Mouse (Mus musculus) embryonic stem cell, embryonic (primary cell): ENCODE results near the gene Lsamp.

ENCODE experiments used
- CTCF ChIA-PET, 4 experiments: fragments of 300-600 bp in 2 of 4; fragments of 350-600 bp in 2 of 4; sonication (Branson Sonifier 250); formaldehyde crosslinking; loops; one replicate each; lab custom pipeline; 2022; ENCODE audit warnings: inconsistent platforms in 2 of 4; lab: Charles Lee
- POLR2A ChIA-PET, 4 experiments: fragments of 300-600 bp in 2 of 4; fragments of 350-600 bp in 2 of 4; sonication (Branson Sonifier 250); formaldehyde crosslinking; loops; one replicate each; lab custom pipeline; 2022; ENCODE audit warnings: antibody characterized with exemption in 4 of 4, inconsistent platforms in 1 of 4; lab: Charles Lee

Gene Lsamp

DNA sequence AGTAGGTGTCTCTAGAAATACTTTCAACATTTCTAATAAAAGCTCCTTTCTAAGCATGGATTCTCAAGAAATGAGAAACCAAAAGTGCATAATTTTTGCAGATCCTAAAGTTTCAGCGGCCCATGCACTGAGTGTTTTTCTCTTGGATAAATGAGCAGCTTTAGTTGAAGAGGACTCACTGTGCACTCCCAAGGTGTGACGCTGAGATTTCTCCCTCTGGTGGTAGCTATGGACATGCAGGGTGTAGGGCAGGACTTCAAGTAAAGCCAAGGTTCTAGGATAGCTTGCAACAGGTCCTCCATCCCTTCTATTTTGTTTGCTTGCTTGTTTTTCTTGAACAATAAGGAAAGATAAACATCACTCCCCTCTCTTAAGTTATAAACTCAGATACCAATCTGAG is 1558.5 kb downstream of the Lsamp start:
- POLR2A ChIA-PET = no interaction called here
- CTCF ChIA-PET = interaction anchor here in 2 of 4 experiments (0.6 to 0.7 kb wide), 3 partner anchors 10 to 281 kb away, joined by 3 to 8 read pairs (median 3); no protein-coding TSS in a partner anchor

DNA sequence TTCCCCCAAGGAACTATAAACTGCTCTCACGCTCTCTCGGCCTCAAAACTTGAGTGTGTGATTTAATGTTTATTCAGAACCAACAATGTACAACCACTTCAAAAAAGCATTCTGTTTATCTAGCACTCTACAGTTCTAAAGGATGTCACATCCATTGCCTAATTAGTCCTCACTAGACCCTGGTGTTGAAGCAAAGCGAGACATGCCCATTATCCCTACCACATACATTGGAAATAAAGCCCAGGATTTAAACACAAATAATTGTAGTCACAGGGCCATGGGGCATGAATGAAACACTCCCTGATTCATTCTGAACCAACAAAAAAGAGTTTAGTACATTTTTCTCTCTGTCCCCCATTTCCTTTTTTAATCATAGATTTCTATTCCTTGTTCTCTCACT is 1567.0 kb downstream of the Lsamp start:
- ChIA-PET CTCF (no interaction called here), POLR2A (no interaction called here)

DNA sequence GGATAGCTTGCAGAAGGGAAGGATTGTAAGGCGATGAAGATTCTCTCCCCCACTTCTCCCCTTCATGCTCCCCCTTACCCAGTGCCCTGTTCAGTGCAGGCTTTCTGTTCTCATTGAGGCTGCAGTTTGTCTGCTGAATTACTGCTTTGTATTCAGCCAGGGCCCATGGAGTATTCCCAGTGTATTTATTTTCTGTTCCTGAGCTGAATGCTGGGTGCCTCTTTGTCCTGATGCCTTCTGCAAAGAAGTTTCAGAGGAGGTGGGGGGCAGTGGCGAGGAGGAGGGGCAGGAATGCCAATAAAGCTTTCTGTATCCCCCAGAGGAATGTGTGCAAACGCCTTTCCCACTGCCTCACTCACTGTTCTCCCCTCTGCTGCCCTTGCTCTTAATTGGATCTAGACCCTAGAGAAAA is 1567.7 kb downstream of the Lsamp start:
- CTCF ChIA-PET = no interaction called here

DNA sequence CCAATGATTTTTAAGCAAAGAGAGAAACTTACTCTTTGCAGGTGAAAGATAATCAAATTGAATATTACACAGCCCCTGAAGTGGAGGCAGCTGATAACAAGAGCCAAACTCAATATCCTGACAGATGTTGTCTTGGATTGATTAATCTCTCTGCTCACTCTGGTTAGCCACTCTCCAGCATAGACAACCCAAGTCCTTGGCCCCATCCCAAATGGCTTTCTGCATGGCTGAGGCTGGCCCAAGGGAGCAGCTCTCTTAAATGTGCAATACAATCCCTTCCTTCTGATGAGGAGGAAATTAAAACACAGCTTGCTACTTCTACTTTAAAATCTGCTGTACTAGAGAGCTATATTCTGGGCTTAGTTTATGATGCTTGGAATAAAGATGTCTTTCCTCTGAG is 1572.9 kb downstream of the Lsamp start:
- POLR2A ChIA-PET = no interaction called here
- CTCF ChIA-PET = no interaction called here

More for the DNA sequence above, 1567.7 kb downstream of the Lsamp start:
- POLR2A ChIA-PET = no interaction called here

DNA sequence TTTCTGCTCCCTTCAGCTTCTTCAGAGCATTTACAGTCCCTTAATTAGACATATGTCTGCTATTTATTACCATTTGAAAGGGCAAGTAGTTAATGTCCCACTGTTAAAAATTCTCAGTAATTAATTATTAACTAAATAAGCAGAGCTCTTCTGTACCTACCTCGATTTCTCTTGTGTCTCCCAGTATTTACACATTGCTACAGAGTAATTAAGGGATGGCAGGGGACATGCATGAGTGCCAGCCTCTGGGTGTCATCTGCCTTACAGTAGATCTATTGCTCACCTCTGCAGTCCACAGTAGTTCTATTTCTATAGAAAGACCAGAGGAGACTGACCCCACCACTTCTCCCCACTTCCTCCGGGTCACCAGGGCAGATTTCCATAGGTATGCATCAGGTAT is 1581.1 kb downstream of the Lsamp start:
- CTCF ChIA-PET = no interaction called here
- POLR2A ChIA-PET = no interaction called here

DNA sequence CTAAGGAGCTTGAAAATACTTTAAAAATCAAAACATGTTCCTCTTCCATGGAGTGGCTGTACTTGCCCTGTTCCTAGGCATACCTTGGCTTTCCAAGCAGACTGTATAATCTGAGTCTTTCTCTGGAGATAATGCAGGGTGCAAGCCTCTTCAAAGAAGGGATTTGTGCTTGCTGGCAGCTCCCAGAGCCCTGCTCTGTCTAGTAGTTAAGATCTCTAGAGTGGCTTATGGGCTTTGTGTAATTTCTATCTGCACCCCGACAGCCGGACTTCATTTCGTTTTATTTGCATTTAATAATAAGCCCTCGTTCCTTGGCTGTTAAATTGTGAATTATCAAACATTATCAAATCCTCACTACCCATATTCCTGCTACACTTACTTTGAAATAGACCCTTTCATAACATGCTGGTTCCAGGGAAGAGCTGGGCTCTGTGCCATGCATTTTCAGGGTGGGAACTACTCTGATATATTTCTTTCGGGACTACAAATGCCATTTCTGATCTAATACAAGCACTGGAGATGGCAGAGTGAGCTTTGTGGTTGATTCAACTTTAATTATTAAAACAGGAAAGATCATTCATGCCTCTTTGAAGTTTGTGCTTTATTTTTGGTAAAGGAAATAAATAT is 1604.6 kb downstream of the Lsamp start:
- ChIA-PET CTCF (no interaction called here), POLR2A (no interaction called here)

DNA sequence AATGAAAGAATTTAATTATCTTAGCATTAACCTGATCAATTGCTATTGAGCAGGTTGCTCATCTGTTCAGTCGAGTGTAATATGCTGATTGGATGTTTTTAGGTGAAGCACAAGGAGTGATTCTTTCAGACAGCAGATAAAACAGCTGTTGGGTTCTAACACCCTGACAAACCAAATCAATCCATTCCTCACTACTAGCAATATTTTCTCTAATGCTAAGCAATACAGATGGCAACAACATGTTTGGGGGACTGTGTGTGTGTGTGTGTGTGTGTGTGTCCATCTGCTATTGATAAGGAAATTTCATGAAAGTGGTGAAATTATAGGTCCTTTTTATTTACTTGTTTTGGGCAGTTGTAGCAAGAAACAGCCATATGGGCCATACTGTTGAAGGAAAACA is 1628.1 kb downstream of the Lsamp start:
- POLR2A ChIA-PET = no interaction called here
- CTCF ChIA-PET = no interaction called here

DNA sequence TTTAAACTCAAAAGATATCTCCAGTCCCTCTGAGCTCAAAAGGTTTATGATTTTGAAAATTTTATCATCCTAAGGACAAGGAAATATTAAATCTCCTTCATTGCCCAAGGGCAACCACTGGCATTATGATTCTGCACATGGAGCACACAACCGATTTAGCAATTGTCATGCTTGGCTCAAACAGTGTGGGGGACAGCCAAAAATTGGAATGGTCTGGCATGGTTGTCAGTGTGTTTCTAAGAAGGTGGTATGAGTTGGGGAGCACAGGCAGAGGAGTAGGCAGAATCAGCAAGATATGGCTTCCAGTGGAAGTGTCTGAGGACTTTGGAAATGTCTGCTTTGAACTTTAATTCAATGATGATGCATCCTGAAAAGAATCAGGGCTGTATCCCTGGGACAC is 1639.7 kb downstream of the Lsamp start:
- ChIA-PET CTCF (no interaction called here), POLR2A (no interaction called here)

DNA sequence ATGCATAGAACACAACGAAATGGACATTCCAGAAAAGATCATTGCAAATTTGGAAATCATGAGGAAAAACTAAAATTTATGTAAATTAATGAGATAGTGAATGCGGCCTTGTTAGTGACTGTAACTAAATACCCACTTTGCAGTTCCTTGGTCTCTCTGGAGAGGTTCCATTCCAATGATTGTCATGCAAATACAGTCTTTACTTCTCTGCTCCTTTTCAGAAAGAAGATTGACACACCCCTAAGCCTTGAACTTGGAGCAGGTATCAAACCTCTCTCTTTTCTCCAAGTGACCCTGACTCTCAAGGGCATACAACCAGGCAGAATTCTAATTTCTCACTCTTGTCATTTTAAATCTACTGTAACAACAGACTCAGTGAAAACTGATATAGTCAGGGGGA is 1649.7 kb downstream of the Lsamp start:
- ChIA-PET POLR2A (interaction anchor here in 1 of 4 experiments (0.6 kb wide), 1 partner anchor 53 kb away, joined by 4 read pairs; no protein-coding TSS in a partner anchor), CTCF (no interaction called here)

DNA sequence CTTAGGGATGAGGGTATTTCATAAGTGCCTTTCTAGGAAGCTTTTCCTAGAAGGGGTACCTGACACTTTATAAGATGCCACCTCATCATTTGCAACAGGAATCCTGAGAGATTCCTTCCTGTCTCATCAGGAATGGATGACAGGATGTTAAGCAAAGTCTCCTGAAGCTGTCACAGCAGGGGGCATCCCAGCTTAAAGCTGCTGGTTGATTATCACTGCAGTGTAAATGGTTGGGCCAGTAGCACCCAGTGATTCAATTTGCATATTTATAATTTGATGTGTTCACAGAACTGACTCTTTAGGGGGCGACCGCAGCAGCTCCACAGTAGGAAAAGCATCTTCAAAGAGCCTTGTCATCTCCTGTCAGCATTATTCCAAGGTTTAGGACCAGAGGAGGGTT is 1656.7 kb downstream of the Lsamp start:
- ChIA-PET POLR2A (no interaction called here), CTCF (no interaction called here)

DNA sequence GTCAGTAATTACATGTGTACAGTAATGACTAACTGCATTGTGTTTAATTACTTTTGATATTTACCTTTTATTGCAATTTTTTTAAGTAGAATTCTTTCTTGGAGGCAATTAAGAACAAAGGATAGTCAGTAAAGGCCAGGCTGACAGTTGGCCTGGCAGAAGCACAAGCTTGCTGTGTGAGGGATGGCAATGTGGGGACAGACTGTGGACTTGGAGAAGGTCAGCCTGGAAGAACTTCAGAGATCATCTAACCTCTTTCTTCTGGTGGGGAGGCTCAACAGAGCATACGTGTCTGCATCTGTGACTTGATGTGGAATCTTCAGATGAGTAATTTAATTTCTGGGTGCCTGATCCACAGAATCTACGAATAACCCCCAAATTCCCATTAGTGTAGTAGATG is 1669.1 kb downstream of the Lsamp start:
- CTCF ChIA-PET = no interaction called here
- POLR2A ChIA-PET = no interaction called here

DNA sequence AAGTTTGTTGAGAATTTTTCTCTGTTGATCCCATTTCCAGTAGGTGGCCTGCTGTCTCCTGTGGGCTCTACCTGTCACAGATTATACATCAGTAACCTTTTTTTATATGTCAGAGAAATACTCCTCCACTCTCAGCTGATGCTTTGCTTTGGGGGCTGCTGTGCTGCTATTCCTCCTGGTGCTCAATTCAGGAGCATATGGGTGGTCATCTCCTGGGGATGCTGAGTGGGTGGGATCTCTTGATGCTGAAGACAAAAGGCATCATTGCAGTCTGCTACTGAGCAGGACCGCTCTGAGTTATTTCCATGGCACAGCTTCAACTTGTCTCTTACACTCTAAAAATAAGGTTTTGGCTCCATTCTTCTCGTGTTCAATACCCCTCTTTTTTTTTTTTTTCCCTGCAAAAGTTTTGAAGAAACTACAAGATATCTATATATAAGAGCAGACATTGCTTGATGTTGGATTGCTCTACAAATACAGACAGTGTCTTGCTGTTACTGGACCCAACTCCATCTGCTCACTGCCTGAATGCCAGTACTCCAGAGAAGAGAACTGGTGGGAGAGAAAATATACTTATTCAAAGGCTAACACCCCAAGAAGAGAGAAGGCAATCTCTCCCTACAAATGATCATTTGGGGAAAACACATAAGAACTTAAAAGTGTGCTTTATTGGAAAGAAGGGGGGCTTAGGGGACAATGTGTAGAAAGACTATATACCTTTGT is 1690.3 kb downstream of the Lsamp start:
- CTCF ChIA-PET = no interaction called here
- POLR2A ChIA-PET = interaction anchor here in 1 of 4 experiments (1.0 kb wide), 1 partner anchor 13 kb away, joined by 3 read pairs; no protein-coding TSS in a partner anchor

DNA sequence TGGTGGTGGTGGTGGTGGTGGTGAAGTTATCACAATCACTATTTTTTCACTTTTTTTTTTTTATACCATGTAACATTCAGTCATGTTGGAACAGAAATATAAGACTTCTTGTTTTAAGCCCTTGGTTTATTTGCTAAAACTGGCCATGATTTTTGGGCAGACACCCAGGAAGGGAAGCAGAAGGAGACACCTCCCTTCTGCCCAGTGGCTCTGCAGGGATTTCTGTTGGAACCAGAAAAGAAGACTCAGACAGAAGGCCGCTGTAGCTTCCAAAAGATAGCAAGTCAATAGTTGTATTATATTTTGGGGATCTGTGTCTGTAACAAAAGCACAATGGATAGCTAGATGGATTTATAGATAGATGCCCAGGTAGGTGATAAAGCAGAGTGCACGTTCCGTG is 1691.6 kb downstream of the Lsamp start:
- POLR2A ChIA-PET = no interaction called here
- CTCF ChIA-PET = no interaction called here

DNA sequence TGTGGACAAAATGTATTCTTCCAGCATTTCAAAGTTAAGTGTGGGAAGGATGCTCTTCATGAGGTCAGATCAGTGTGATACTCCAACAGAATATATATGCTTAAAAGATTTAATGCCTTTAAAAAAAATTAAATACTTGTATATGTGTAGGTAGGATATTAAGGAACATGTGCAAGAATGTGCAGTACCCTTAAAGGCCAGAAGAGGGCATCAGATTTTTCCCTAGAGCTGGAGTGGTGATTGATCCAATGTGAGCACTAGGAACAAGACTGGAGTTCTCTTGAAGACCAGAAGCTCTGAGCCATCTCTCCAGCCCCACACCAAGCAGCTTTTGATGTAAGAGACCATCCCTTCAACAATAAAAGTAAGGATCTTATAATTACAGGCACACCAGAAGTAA is 1708.3 kb downstream of the Lsamp start:
- ChIA-PET CTCF (interaction anchor here in 2 of 4 experiments (0.6 kb wide), 2 partner anchors 209 to 1617 kb away, joined by 4 read pairs; no protein-coding TSS in a partner anchor), POLR2A (no interaction called here)

DNA sequence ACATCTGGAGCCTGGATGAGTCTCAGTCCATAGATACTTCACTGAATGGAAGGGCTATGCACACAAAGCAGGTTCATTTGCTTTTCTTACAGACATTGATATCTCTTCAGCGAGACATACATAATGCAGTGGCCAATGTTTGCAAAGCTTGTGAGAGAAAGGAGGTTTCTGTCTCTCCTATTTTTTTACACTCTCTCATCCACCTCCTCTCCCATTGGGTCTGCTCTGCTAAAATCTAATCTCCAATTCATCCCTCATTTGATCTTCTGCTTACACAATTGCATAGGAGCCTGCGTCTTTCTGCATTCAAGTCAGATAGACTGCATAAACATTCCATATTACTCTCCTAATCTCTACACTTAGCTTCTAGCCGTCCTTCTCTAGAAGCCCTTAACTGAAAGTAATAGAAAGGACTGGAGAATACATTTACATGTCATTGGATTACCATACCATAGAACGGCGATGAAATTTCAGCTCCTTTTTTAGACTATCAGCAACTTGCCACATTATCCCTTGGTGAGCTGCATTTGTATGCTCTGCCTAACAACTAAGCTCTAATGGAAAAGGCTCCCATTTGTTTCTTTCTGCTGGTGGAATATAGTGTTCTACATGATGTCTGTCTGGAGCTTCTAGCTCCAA is 1717.7 kb downstream of the Lsamp start:
- CTCF ChIA-PET = interaction anchor here in 1 of 4 experiments (0.6 kb wide), 1 partner anchor 784 kb away, joined by 3 read pairs; no protein-coding TSS in a partner anchor
- POLR2A ChIA-PET = no interaction called here

DNA sequence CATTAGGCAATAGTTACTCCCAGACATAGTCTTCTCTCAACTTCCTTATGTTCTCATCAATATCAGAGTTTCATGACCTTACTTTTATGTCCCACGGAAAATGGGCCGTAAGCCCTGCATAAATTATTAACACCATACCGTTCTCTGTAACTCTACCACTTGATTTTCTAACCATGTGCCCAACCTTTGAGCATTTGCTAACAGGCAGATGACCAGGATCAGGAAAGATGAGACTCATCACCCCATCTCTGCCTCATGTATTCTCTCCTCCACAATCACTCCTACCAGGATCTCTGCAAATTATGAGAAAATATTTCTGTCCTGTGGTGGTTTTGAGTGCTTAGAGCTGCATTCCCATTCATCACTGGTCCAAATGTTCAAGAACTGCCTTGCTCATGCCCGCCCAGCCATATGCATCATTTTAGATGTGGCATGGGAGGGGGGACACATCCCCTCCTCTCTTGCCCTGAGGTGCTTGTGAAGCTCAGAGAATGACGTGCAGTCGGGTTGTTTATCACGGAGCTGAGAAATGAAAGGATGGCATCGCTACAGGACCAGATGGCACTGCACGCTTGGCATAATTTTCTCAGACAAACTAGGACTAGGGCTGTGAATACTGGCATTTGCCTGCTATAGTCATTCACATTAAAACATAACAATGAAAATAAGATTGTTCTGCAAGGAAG is 1744.9 kb downstream of the Lsamp start:
- POLR2A ChIA-PET = no interaction called here
- CTCF ChIA-PET = no interaction called here

DNA sequence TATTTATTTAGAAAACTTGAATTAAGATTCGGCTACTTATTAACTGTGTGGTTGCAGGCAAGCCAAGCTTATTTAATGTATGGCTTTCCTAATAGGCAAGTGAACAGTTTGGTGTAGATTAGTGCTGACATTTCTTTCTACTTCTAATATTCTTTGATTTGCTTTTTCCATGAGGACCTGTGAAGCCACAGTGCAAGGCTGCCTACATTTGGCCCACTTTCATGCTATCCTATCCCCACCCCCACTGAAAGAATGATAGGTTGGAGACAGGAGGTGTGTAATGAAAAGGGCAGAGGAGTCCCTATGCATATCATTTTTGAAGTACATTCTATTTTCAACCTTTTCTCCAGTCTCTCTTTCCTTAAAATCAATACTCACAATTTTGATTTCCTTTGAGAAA is 1745.8 kb downstream of the Lsamp start:
- CTCF ChIA-PET = no interaction called here
- POLR2A ChIA-PET = no interaction called here

DNA sequence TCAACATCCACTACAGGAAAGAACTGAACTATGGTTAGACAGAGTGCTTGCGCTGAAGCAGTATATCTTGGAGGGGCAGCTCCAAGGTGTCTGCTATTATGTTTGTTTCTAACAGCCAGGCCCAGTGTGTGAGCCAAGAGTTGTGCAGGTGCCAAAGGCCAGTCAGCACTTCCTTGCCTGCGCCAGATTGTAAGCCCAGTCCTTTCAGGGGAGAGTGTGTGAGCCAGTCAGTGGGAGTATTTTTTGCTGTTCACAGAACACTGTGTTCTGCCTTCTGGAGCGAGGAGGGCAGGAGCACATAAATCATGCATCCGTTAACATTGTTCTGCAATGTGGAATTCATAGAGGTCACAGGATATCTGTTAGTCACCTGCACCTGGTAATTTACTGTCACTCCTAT is 1760.9 kb downstream of the Lsamp start:
- CTCF ChIA-PET = no interaction called here

DNA sequence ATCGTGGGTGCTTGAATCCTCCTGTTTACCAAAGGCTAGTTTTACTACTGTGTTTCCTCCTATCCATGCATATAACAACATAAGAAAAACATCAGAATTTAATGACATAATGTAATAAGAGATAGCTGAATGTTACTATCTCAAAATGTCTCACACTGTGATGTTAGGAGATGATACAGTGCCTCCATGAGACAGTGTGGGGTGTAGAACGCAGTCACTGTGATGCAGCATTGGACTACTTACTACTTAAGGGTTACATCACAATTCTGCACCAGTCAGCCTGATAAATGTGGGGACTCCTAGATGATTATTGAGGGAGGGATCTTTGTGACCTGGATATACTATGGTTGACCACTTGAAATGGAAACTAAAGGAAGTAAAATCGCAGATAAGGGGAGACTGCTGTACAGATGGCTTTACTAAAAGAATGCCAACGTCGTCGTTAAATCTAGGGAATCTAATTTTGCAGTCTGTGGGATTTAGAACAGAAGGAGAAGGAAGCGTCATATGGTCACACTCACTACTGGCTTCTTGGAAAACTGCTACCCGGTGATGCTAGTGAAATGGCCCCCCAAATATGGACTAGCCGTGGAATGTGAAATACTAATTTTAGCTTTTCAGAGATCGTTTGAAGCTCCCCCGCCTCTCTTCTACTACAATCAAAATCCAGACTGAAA is 1762.2 kb downstream of the Lsamp start:
- POLR2A ChIA-PET = interaction anchor here in 1 of 4 experiments (1.5 kb wide), 1 partner anchor 10 kb away, joined by 3 read pairs; no protein-coding TSS in a partner anchor
- CTCF ChIA-PET = no interaction called here

More for the DNA sequence above, 1760.9 kb downstream of the Lsamp start:
- POLR2A ChIA-PET = no interaction called here
